Mouse (Mus musculus): ENCODE results near the gene Misp. TPM values are rescaled to one million over a fixed set of nuclear protein-coding genes. Genes with fewer than 3 reads are reported as not detected.
A peak's percentile ranks its signal among the peaks of the same experiment; 100 is the strongest.

The Misp gene
- polyA plus RNA-seq, 1 experiment from 2014 or later: 1.0 TPM

GRCm38 (mm10) chr10:79852107-79852789 is 31.5 kb downstream of the Misp start:
- H3K9ac ChIP-seq: peak overlapping the region; percentile 82
- H3K27ac ChIP-seq: peak overlapping the region; percentile 100
- H3K9me3 ChIP-seq: no peaks in the 10 kb centered on the region
- peak overlapping the region; percentile 69 for H3K4me2 ChIP-seq
- H3K4me3 ChIP-seq: peak overlapping the region; percentile 100
- peaks cover 52% of the 10 kb centered on the region for H3K4me1 ChIP-seq (replicated peaks)
- 61% methylated on average over 9 of the region's 9 CpGs for WGBS
- H3K27me3 ChIP-seq: no peaks in the 10 kb centered on the region
- H3K36me3 ChIP-seq: peaks cover 9% of the 10 kb centered on the region
- no peak for ATAC-seq (ENCODE audit: low FRiP score)

- Histone ChIP-seq H3K9me3 (no peaks in the 10 kb centered on the region), H3K4me1 (replicated peaks) (peaks cover 57% of the 10 kb centered on the region), H3K36me3 (peaks cover 14% of the 10 kb centered on the region), H3K4me2 (peak overlapping the region; percentile 69), H3K4me3 (peak overlapping the region; percentile 100), H3K27ac (peak overlapping the region; percentile 100), H3K27me3 (no peaks in the 10 kb centered on the region), H3K9ac (peak overlapping the region; percentile 82)
- WGBS: 21% methylated on average over 8 of the region's 8 CpGs
- ATAC-seq (ENCODE audit: low FRiP score): no peak
Measured at GRCm38 (mm10) chr10:79852827-79853226, 32.0 kb downstream of the Misp start.

- peak overlapping the region; percentile 82 for H3K9ac ChIP-seq
- WGBS: 2% methylated on average over 15 of the region's 15 CpGs
- H3K36me3 ChIP-seq: peaks cover 17% of the 10 kb centered on the region
- peak overlapping the region; percentile 100 for H3K4me3 ChIP-seq
- ATAC-seq (ENCODE audit: low FRiP score): 0 out of 2 replicates have a peak, but pooled peaks have one; percentile 5
- H3K4me2 ChIP-seq: peak overlapping the region; percentile 69
- no peaks in the 10 kb centered on the region for H3K9me3 ChIP-seq
- no peaks in the 10 kb centered on the region for H3K27me3 ChIP-seq
- H3K4me1 ChIP-seq (replicated peaks): peaks cover 58% of the 10 kb centered on the region
- H3K27ac ChIP-seq: peak overlapping the region; percentile 100
Measured at GRCm38 (mm10) chr10:79853392-79853791, 32.6 kb downstream of the Misp start.

- under 1% methylated on average over 75 of the region's 75 CpGs for WGBS
Measured at GRCm38 (mm10) chr10:79853860-79854795, 33.3 kb downstream of the Misp start, which contains the start of gene Ptbp1. Ptbp1 (plus strand) TSS chr10:79854427.

GRCm38 (mm10) chr10:79854801-79855541 is 34.2 kb downstream of the Misp start:
- Histone ChIP-seq H3K36me3 (peaks cover 31% of the 10 kb centered on the region), H3K4me2 (peak overlapping the region; percentile 95), H3K4me3 (peak overlapping the region; percentile 100), H3K27me3 (no peaks in the 10 kb centered on the region), H3K9me3 (no peaks in the 10 kb centered on the region), H3K9ac (peak overlapping the region; percentile 99), H3K27ac (peak overlapping the region; percentile 100), H3K4me1 (replicated peaks) (peaks cover 74% of the 10 kb centered on the region)
- peak; percentile 25 for ATAC-seq (ENCODE audit: low FRiP score)
- WGBS: under 1% methylated on average over 73 of the region's 83 CpGs

More at GRCm38 (mm10) chr10:79853860-79854795, 33.3 kb downstream of the Misp start, which contains the start of gene Ptbp1:
- Histone ChIP-seq H3K4me3 (peak within 1 kb of the TSS; percentile 100), H3K4me1 (replicated peaks) (peaks cover 66% of the 10 kb centered on the region), H3K27ac (peak within 1 kb of the TSS; percentile 100), H3K36me3 (peaks cover 23% of the 10 kb centered on the region), H3K9me3 (no peaks in the 10 kb centered on the region), H3K9ac (peak within 1 kb of the TSS; percentile 99), H3K4me2 (peak within 1 kb of the TSS; percentile 95), H3K27me3 (no peaks in the 10 kb centered on the region)
- ATAC-seq (ENCODE audit: low FRiP score): peak; percentile 94

GRCm38 (mm10) chr10:79855558-79856184 is 34.9 kb downstream of the Misp start:
- H3K27ac ChIP-seq: peak overlapping the region; percentile 100
- no peak for ATAC-seq (ENCODE audit: low FRiP score)
- H3K27me3 ChIP-seq: no peaks in the 10 kb centered on the region
- H3K9ac ChIP-seq: peak overlapping the region; percentile 99
- no peaks in the 10 kb centered on the region for H3K9me3 ChIP-seq
- WGBS: 3% methylated on average over 10 of the region's 10 CpGs
- peaks cover 38% of the 10 kb centered on the region for H3K36me3 ChIP-seq
- H3K4me1 ChIP-seq (replicated peaks): peaks cover 79% of the 10 kb centered on the region
- H3K4me3 ChIP-seq: peak overlapping the region; percentile 100
- H3K4me2 ChIP-seq: peak overlapping the region; percentile 95

GRCm38 (mm10) chr10:79856280-79856679 is 35.5 kb downstream of the Misp start:
- H3K9ac ChIP-seq: peak overlapping the region; percentile 99
- peak overlapping the region; percentile 95 for H3K4me2 ChIP-seq
- H3K27me3 ChIP-seq: no peaks in the 10 kb centered on the region
- H3K4me1 ChIP-seq (replicated peaks): peaks cover 78% of the 10 kb centered on the region
- ATAC-seq (ENCODE audit: low FRiP score): no peak
- 54% methylated on average over 6 of the region's 6 CpGs for WGBS
- H3K4me3 ChIP-seq: peak overlapping the region; percentile 100
- H3K9me3 ChIP-seq: no peaks in the 10 kb centered on the region
- peaks cover 44% of the 10 kb centered on the region for H3K36me3 ChIP-seq
- peak overlapping the region; percentile 100 for H3K27ac ChIP-seq

- peak overlapping the region; percentile 100 for H3K27ac ChIP-seq
- no peak for ATAC-seq (ENCODE audit: low FRiP score)
- peak overlapping the region; percentile 99 for H3K9ac ChIP-seq
- H3K4me3 ChIP-seq: peak overlapping the region; percentile 100
- peak overlapping the region; percentile 95 for H3K4me2 ChIP-seq
- H3K36me3 ChIP-seq: peaks cover 50% of the 10 kb centered on the region
- H3K4me1 ChIP-seq (replicated peaks): peaks cover 74% of the 10 kb centered on the region
- no peaks in the 10 kb centered on the region for H3K9me3 ChIP-seq
- H3K27me3 ChIP-seq: no peaks in the 10 kb centered on the region
- WGBS: 57% methylated on average over 7 of the region's 7 CpGs
Measured at GRCm38 (mm10) chr10:79856704-79857451, 36.1 kb downstream of the Misp start.

GRCm38 (mm10) chr10:79857452-79857811 is 36.6 kb downstream of the Misp start:
- Histone ChIP-seq H3K4me3 (peak overlapping the region; percentile 100), H3K27ac (peak overlapping the region; percentile 100), H3K27me3 (no peaks in the 10 kb centered on the region), H3K36me3 (peaks cover 56% of the 10 kb centered on the region), H3K4me1 (replicated peaks) (peaks cover 74% of the 10 kb centered on the region), H3K9ac (peak overlapping the region; percentile 99), H3K4me2 (peak overlapping the region; percentile 95), H3K9me3 (no peaks in the 10 kb centered on the region)
- 38% methylated on average over 4 of the region's 4 CpGs for WGBS
- no peak for ATAC-seq (ENCODE audit: low FRiP score)

- H3K36me3 ChIP-seq: peaks cover 60% of the 10 kb centered on the region
Measured at GRCm38 (mm10) chr10:79857894-79858293, 37.1 kb downstream of the Misp start.

More at GRCm38 (mm10) chr10:79857894-79858293, 37.1 kb downstream of the Misp start:
- WGBS: 77% methylated on average over 2 of the region's 2 CpGs
- Histone ChIP-seq H3K4me1 (replicated peaks) (peaks cover 70% of the 10 kb centered on the region), H3K4me2 (peak overlapping the region; percentile 95), H3K27me3 (no peaks in the 10 kb centered on the region), H3K4me3 (peak overlapping the region; percentile 100), H3K9ac (peak overlapping the region; percentile 99), H3K9me3 (no peaks in the 10 kb centered on the region), H3K27ac (peak overlapping the region; percentile 100)
- ATAC-seq (ENCODE audit: low FRiP score): no peak

Measured in hindbrain, embryonic 13.5 days (tissue).